Mouse (Mus musculus): ENCODE data around the gene Zfp981.
"Not testable (repeated sequence)": the region's sequence is repeated elsewhere in the genome, so short reads cannot be mapped to it uniquely, and the experiment has no call there.

DNA sequence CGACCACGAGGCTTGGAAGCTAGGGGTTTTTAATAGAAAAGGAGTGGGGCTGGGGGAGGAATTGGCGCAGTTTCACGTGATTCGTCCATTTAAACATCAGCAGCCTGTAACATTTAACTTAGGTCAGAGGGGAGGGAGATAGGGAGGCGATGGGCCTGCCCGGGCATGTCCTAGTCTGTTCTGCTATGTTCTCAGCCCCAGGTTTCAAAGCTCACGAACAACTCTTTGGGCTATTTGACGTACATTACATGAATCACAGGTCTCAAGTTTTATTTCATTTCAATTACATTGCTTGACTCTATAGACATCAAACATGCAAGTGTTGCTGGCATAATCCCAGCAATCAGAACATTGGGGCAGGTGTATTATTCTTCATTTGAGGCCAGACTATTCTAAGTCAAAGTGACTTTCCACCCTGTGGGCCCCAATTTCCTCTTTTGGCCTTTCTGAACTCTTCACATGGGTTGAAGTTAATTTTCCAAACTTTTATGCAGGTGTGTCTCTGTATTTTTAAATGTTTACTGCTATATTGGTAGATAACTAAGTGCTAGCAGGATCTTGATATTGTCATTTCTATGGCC lies 4.0 kb upstream of the Zfp981 start:
- not testable (repeated sequence) for TF ChIP-seq CTCF (IDR thresholded peaks at IDR 0.05; ENCODE audit: control insufficient read depth, insufficient read depth, low read length); POLR2A (IDR thresholded peaks at IDR 0.05; ENCODE audit: borderline replicate concordance, control insufficient read depth, low read depth, low read length)

Measured in bone marrow, adult 2 months (tissue).